Mouse (Mus musculus) layer of hippocampus, postnatal 10 days (tissue): Measurements from ENCODE around the gene Alk. TPM values are rescaled to one million over a fixed set of nuclear protein-coding genes. Genes with fewer than 3 reads are reported as not detected.

Experiments used
- DNase-seq, 2 experiments: peaks; one replicate each; pipeline ENCODE4 v3.0.0; 2021; ENCODE audit warnings: low spot score in 2 of 2
- total RNA-seq, 2 experiments: library from RNA; stranded (reverse); gene quantifications; 2 replicates each; pipeline ENCODE4 v1.2.3; 2021

Alk gene
- total RNA-seq, 2 experiments from 2014 or later, result 8.4 to 9.5 TPM

- no peak for DNase-seq
Measured at GRCm38 (mm10) chr17:71986456-71986855, 618.0 kb downstream of the Alk start.

DNA sequence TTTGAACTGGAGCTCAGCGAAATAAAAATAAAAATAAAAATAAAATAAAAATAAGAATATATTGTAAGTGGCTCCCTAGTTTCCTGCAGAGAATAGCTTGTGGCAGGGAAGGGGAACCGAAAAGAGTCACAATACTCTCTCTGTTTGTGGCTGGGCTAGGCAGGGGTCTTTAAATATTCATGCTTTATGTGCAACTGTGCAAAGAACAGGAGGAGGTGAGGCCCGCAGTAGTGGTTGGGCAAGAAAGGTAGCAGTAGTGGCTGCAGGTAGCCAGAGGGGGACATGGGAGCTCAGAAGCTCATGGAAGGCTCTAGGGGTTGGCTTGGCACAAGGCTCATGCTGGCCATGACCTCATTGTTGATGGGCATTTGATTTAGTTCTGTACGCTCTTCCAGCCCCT lies 623.2 kb downstream of the Alk start:
- DNase-seq, result no peak

DNA sequence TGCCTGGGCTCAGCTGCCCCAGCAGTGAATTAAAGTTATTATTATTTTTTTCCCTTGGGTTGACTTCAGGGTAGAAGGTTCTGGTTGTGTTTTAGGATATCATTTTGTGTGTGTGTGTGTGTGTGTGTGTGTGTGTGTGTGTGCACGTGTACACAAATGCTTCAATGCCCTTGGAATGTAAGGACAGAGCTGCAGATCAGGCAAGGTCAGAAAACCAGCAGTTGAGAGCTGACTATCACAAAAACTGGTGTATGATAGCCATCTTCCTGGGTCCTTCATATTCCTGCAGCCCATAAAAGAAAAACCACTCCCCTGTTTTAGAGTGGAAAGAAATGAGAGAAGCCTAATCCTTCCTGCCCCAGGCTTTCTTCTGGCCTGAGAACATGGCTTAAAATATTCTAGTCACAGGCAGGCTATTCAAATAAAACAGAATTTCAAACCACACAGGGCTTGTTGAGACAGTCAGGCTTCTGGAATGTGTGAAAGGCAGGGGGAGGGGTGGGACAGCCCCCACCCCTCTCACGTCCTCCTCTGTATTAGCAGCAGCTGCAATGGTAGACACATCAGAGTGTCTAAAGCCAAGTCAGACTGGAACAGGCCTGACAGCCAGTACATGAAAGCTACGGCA lies 623.8 kb downstream of the Alk start:
- peak in 1 of 2 experiments; percentile 24 for DNase-seq

- no peak for DNase-seq
Measured at GRCm38 (mm10) chr17:71979137-71979536, 625.3 kb downstream of the Alk start.

DNA sequence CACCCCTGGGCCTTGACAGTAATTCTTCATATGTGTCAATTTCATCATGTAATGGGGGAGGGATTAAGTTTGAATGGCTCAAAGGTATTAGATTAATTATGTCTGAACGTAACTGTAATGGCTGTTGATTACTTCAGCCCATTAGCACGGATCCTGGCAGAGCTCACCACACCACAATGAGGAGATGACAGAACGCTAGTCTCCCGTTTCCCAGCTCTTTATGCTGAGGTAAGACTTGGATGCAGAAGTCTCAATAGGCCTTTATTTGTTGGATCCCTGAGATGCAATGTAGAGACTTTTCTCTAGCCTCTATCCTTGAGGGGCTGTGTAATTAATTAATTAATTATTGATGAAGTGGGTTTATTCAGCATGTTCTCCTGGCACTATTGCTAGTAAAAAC lies 627.8 kb downstream of the Alk start:
- no peak for DNase-seq

DNA sequence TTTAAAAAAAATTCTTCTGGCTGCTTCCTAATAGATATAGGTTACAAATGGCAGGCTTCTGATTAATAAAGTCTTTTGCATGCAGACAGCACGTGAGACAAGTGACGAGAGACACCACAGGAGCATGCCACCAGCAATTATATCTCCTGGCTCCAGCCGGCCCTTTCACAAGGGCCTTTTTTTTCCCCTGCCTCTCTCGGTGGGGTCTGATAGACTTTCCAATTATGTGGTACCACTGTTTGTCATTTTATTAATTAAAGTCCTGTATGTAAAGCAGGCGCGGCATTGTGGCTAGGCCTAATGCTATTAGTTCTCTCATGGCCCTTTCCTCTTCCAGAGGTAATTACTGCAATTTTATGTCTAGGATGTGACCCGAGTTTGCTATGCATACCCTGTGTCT lies 630.7 kb downstream of the Alk start:
- DNase-seq, result no peak

DNA sequence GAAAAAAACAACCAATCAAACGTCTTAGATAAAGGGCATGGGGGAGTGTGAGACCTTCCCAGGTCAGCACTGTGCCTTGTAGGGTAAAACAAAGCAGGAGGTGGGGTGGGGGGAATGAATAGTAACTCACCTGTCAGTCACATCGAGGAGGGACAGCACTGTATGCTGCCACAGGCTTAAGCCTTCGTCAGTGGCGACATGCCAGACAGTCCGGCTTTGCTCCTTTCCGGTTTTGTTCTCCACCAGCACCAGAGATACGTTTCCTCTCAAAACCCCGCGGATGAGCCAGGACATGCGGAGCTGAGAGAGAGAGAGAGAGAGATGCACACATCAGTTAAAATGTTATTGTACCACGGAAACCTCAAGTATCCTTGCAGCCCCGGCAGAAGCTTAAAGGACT lies 637.1 kb downstream of the Alk start:
- no peak for DNase-seq

DNA sequence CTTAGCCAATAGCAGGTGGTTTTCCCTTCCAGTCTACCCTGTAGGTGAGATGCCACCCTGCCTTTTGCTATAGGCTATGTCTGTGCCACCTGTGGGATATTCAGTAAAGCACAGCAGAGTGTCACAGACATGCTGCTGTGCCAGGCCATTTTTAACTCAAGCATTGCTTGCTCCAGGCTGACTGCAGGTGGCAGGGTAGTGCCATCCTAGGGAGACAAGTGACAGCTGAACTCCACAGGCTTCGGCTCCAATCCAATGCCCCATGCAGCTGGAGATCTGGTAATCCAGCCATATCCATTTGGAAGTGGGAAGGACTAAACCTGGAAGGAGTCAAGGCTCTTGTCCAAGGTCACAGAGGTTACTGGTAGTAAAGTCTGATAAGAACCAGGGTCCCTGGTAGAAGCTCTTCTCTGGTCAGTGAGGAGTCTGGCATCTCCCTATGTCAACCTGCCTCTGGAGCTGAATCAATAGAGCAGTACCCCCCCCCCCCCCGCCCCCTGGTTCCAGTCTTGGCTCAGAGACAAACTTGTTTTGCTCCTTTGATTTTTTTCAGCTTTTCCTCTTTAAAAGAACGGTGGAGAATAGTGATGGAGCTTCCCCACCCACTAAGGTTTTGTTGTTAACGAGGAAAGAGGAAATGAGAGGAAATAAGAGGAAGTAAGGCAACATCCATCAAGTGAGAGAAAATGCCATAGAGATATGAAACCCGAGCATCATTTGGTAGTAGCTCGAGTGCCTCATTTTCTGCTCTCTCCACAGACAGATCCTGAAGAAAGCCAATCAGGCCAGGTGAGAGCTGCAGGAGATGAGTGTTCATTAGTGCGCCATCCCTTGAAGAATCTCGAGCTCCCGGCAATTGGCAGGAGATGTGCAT lies 638.5 kb downstream of the Alk start:
- peak; percentile 75 to 84 for DNase-seq

DNA sequence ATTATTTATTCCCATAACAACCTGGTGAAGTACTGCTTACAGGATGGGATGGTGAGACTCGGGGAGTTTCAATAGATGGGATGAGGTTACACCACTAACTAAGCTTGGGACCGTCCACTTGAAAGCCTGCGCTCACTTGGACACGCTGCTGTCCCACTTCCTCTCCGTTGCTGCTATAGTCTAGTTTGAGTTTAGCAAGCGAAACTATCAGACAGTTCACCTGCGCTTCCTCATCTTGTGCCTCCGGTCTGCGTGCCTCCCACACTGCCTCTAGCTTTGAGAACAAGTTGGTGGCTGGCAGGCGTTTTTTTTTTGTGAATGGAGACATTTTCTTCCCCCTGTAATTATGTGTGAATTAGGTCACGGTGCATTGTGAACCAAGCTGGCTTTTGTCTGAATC lies 639.8 kb downstream of the Alk start:
- DNase-seq, result no peak

DNA sequence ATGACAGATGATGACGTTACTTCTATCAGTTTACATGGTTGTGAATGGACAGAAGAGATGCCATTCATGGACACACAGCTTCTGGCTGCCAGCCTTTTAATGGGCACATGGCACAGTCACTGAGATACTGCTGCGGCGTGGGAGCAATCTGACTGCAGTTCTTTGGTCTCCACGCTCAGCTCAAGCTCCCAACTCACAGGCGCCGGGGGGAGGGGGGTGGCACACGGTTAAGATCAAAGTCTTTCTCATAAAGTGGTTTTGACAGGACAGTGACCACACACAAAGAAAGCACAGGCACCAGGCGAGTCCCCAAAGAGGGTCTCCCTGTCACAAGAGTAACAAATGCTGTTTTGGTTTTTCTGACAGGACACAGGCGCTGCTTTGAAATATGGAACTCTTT lies 641.7 kb downstream of the Alk start:
- DNase-seq, result peak in 1 of 2 experiments; percentile 23

- DNase-seq, result no peak
Measured at GRCm38 (mm10) chr17:71955011-71955410, 649.4 kb downstream of the Alk start.

- DNase-seq, result no peak
Measured at GRCm38 (mm10) chr17:71954217-71954844, 650.1 kb downstream of the Alk start.

DNA sequence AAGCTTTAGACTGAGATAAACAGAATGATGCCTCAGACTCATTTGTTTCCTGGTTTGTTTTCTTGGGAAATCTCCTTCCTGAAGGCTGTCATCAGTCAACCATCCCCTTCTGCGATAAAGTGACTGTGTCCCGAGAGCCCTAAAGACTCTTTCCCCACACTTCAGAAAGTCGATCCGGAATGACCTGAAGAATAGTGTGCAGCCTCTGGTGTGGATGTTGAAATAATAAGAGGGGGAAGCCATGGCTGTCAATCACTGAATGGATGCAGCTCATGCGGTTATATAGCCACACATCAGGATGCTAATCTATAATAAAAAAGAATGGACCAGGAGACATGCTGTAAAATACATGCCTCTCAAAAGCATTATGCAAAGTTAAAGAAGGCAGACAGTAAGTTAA lies 653.5 kb downstream of the Alk start:
- no peak for DNase-seq

- DNase-seq, result no peak
Measured at GRCm38 (mm10) chr17:71948687-71949086, 655.7 kb downstream of the Alk start.

- no peak for DNase-seq
Measured at GRCm38 (mm10) chr17:71947452-71947851, 657.0 kb downstream of the Alk start.

GRCm38 (mm10) chr17:71944020-71944419 lies 660.4 kb downstream of the Alk start:
- DNase-seq, result no peak

DNA sequence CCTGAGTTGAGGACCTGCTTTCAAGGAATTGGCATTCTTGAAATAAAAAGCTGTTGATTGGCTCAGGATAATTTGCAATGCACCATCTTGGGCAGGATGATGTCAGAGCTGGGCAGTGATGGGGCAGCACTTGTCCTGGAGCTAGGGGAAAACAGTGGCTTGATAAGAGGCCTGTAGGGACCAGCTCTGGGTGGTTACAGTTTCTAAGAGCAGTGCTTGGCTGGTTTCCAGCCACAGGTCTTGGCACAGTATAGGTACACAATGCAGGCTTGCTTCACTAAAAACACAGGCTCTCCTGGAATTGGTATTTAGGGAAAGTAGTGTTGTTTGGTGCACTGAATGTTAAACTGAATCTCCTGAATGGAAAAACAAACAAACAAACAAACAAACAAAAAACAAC lies 662.4 kb downstream of the Alk start:
- DNase-seq, result no peak

DNA sequence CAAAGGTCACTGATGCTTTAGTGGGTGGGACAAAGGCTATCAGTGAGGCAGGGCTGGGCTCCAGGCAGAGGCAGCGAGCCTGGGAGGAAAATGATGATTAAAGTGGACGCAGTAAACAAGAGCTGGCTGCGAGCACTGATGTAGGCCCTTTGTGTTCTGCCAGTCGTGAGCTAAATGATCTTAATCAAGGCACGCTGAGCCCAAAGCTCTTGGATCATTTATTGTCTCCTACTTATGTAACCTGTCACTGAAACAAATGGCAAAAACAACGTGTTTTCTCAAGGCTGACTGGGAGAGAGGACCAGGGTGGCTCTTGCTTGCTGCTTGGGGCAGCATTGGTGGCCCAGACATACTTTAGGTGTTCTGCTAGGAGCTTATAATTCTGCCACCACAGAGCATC lies 663.0 kb downstream of the Alk start:
- DNase-seq, result no peak

GRCm38 (mm10) chr17:71936681-71937080 lies 667.7 kb downstream of the Alk start:
- no peak for DNase-seq

- no peak for DNase-seq
Measured at GRCm38 (mm10) chr17:71935837-71936236, 668.6 kb downstream of the Alk start.

- no peak for DNase-seq
Measured at GRCm38 (mm10) chr17:71935336-71935735, 669.1 kb downstream of the Alk start.

DNA sequence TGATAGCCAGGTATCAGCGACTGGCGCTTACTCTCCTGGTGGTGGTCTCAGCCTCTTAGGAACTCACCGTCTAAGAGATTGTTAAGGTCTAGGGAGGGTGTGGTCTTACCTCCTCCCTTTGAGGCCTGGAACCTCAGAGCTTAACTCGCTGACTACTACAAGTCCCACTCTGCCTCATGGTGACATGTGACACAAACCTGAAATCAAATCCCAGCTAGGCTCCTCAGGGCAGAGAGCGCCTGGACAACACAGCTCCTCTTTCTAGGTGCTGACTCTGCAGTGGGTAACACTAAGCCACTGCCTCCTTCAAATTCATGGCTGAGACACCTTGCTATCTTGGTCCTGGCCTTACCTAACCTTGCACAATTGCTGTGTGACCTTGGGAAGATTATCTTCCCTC lies 689.5 kb downstream of the Alk start:
- DNase-seq, result no peak
